Mouse (Mus musculus) left cerebral cortex, adult 8-10 months (tissue): ENCODE data around the gene Nsmce4a. TPM values are rescaled to one million over a fixed set of nuclear protein-coding genes. Genes with fewer than 3 reads are reported as not detected.
"Not testable (repeated sequence)": the region's sequence is repeated elsewhere in the genome, so short reads cannot be mapped to it uniquely, and the experiment has no call there.

Experiments used
- DNase-seq, 2 experiments: peaks; one replicate each; pipeline ENCODE4 v3.0.0; 2022; ENCODE audit warnings: low spot score in 2 of 2
- total RNA-seq, 4 experiments: library from RNA; stranded (reverse); gene quantifications; 2 replicates each; pipeline ENCODE4 v1.2.4; 2022

Gene Nsmce4a
- 10 to 100 TPM; 37.5 to 40.9 (median 40.4) TPM for total RNA-seq

GRCm38 (mm10) chr7:130572821-130573220 is at the start of gene Nsmce4a:
TSS of gene Nsmce4a (minus strand) at chr7:130573118.
- DNase-seq: no peak

- DNase-seq: no peak
These were observed 49.4 kb upstream of the Nsmce4a start for GRCm38 (mm10) chr7:130622359-130622758.

GRCm38 (mm10) chr7:130621953-130622352 is 49.0 kb upstream of the Nsmce4a start:
- no peak for DNase-seq

- DNase-seq: no peak
These were observed 48.1 kb upstream of the Nsmce4a start for GRCm38 (mm10) chr7:130621068-130621467.

DNA sequence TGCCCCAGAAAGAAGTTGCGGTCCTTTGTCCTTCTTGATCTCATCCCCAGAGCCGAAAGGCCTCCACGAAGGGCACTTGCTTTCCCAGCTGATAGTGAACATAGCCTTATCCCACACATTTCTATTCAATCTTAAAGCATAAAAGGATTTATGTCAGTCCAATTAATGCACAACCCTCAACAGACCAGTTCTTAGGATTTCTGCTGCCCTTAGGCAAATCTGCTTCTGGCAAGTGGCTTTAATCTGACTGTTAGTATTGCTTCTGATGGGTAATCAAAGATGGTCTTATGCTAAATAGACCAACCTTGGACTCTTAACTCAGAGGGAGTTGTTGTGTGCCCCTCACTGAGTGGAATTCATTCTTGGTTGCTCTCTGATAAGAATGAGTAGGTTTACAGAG is 44.7 kb upstream of the Nsmce4a start:
- no peak for DNase-seq

DNA sequence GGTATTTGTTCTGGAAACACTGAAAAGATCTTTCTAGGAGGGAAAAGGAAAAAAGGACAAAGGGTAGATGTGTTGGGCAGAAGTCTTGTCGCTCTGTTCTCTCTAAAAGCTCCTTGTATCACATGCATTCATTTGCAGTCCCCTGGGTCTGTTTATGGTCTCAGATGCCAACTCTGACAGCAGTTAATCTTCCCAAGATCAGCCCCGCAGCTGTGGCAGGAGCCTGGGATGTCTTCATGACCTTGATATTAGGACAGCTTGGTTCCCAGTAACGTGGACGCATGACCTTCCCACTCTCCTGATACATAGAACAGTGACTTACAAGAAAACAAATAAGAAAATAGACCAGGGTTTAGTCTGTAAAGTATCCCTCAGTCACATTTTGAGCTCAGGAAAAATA is 41.1 kb upstream of the Nsmce4a start:
- no peak for DNase-seq

- DNase-seq: no peak
These were observed 34.0 kb upstream of the Nsmce4a start for GRCm38 (mm10) chr7:130606958-130607357.

DNA sequence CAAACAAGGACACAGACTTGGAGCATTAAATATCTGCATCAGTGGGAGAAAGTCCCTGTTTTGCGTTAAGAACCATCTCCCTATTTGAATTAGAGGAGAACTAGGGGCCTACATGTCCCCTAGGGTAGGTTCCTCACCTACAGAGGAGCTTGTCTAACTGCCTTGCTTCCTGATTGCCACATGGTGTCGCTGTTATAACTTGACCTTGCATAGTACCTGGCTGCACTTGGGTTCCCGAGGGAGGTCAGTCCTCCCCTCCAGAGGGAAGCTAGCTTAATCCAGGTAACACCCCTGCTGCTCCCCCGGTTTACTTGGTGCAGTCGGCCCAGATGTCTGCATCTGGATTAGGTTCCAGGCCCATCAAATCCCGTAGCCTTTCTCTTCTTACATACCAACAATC is 32.2 kb upstream of the Nsmce4a start:
- no peak for DNase-seq

- peak in 1 of 2 experiments; percentile 41 for DNase-seq
These were observed 31.5 kb upstream of the Nsmce4a start for GRCm38 (mm10) chr7:130604390-130604789.

GRCm38 (mm10) chr7:130603556-130603955 is 30.6 kb upstream of the Nsmce4a start:
- DNase-seq: peak in 1 of 2 experiments; percentile 83

DNA sequence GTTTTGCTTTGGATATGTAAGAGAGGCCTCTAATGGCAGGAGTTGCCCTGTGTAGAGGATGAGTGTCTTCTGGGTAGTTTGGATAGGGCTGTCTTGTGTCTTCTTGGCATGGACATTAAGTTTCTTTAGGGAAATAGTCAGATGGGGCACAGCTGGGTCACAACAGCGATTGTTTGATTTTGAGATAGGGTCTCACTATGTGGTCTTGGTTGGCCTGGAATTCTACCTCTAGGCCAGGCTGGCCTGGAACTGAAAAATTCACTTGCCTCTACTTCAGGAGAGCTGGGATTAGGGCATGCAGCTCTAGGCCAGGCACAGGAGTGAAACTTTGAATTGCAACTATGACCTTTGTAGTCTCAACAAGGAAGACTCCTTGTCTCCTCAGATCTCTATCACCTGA is 29.9 kb upstream of the Nsmce4a start:
- DNase-seq: no peak

- DNase-seq: no peak
These were observed 27.6 kb upstream of the Nsmce4a start for GRCm38 (mm10) chr7:130600546-130600945.

GRCm38 (mm10) chr7:130600074-130600473 is 27.2 kb upstream of the Nsmce4a start:
- DNase-seq: no peak

- no peak for DNase-seq
These were observed 24.6 kb upstream of the Nsmce4a start for GRCm38 (mm10) chr7:130597546-130597945.

DNA sequence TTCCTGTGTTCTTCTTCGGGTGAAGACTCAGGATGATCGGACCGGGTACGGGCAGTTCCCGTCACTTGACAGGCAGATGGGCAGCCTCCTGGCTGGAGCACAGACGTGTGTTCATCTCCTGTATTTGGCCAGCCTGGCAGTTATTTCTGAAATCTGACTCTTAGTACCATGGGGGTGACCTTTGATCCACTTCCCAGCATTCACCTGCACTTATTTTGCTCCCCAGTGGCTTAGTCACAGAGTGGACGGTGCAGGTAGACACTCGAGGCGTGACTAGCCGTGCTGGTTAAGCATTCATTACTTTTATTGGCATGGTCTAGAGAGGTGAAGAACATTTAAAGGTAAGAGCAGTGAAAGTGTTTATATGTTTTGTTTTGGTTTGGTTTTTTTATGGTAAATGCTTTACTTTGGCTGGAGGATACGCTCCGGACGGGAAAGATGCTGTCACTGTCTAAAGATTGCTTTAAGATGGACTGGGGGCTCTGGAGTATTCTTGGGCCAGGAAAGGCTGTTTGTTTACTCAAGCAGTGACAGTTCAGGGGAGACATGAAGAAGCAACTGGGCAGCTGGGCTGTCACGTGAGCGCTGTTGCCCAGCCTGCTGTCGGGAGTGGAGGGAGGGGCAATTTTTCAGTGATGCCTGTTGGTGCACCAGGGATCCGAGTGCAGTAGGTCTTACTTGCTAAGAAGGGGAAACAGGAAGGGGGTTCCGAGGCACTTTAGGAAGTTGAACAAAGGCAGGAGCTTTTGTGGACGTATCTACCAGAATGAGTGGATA is 23.3 kb upstream of the Nsmce4a start:
- not testable (repeated sequence) for DNase-seq

DNA sequence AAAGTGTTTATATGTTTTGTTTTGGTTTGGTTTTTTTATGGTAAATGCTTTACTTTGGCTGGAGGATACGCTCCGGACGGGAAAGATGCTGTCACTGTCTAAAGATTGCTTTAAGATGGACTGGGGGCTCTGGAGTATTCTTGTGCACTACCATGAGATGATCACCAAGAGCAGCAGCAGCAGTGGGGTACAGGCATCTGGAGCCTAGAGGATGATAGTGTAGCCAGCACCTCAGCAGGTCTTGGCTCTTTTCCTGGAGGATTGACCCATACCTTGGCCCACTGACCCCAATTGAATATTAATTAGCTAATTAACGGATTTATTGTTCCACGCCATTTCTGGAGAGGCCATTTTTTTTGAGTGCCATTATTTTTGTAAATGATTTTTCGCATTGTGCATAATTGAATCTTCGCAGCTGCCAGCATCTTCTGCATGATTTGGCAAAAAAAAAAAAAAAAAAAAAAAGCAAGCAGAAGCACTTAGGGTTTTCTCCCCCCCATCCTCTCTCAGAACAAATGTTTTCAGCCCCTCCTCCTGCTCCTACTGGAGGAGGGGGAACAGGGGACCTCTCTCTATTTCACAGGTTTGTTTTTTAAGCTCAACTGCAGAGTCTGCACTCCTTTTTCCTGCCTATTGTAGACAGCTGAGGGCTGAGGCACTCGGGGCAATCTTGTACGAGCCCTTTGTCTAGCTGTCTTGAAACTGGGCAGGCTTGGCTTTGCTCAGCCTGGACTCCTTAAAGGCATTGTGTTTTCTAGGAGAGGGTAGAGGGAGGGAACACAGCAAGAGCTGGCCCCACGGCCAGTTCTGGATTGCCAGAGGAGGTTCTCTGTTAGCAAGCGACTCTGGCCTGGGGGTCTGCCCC is 20.7 kb upstream of the Nsmce4a start:
- DNase-seq: not testable (repeated sequence)

DNA sequence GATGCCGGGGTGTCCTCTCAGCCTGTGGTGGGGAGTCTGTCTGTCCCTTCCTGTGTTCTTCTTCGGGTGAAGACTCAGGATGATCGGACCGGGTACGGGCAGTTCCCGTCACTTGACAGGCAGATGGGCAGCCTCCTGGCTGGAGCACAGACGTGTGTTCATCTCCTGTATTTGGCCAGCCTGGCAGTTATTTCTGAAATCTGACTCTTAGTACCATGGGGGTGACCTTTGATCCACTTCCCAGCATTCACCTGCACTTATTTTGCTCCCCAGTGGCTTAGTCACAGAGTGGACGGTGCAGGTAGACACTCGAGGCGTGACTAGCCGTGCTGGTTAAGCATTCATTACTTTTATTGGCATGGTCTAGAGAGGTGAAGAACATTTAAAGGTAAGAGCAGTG is 20.1 kb upstream of the Nsmce4a start:
- not testable (repeated sequence) for DNase-seq

- DNase-seq: no peak
These were observed 18.0 kb upstream of the Nsmce4a start for GRCm38 (mm10) chr7:130590845-130591437.

GRCm38 (mm10) chr7:130590081-130590828 is 17.3 kb upstream of the Nsmce4a start:
- DNase-seq: no peak

DNA sequence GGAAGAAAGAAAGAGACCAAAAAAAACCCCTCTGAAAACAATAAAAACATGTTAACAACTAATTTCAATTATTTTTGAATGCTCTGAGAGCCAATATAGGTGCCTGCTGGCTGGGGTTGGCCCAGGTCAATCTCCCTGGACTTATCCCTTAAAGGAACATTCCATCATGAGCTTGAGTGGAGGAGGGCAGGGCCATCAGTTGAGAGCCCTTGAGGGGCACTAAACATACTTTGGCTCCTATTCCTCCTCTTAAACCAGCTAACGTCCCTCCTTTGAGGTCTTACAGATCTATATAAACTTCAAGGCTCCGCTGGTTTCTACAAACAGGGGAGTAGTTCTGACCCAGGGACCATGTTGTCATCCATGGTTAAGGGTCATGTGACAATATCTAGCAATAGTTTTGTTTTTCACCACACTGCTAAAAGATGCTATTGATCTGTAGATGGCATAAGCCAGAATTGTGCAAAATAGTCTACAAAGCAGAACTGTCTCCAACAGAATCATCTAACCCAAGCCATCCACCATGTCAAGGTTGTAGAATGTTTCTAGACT is 13.7 kb upstream of the Nsmce4a start:
- DNase-seq: no peak

DNA sequence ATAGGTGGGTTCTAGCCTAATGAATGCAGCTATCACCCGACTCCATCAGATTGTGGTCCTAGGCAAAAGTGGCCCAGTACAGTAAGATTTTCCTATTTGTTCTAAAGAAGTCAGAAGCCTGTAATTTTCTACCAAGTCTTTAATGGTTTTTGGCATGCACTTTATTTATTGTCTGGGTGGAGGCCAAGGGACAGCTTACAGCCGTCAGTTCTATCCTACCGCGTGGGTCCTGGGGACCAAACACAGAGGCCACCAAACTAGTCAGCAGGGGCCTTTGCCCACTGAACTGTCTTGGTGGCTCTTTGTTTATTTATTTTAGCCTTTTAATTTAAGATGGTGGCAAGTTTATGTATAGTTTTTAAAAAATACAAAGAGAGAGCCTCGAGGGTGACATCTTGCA is 5.7 kb upstream of the Nsmce4a start:
- DNase-seq: no peak
